Mouse (Mus musculus) lung, embryonic 15.5 days (tissue): ENCODE results near the gene Tbx1. TPM values are rescaled to one million over a fixed set of nuclear protein-coding genes. Genes with fewer than 3 reads are reported as not detected.

Source experiments
- ATAC-seq: fragments of 200-750 bp; cut with Nextera tagmentation; 2 replicates; pipeline ENCODE4 v1.8.0; 2017; ENCODE audit warnings: moderate number of reproducible peaks, borderline replicate concordance; ENCODE audit not compliant: low FRiP score, low TSS enrichment; ENCODE audit errors: extremely low read depth
- H3K27ac ChIP-seq: fragments of 300-500 bp; sonication (generic); 2 replicates; pipeline ENCODE4 v1.5.1; 2015; ENCODE audit warnings: moderate library complexity, mild to moderate bottlenecking, inconsistent platforms
- H3K27me3 ChIP-seq: fragments of 300-500 bp; sonication (generic); 2 replicates; pipeline ENCODE4 v1.6.1; 2015; ENCODE audit warnings: inconsistent platforms
- H3K36me3 ChIP-seq: fragments of 300-500 bp; sonication (generic); 2 replicates; pipeline ENCODE4 v1.6.1; 2015; ENCODE audit warnings: inconsistent platforms
- H3K4me1 ChIP-seq: fragments of 300-500 bp; sonication (generic); 2 replicates; pipeline ENCODE4 v1.6.1; 2015; ENCODE audit warnings: inconsistent platforms
- H3K4me2 ChIP-seq: fragments of 300-500 bp; sonication (generic); 2 replicates; pipeline ENCODE4 v1.6.1; 2015; ENCODE audit warnings: inconsistent platforms, mild to moderate bottlenecking, moderate library complexity
- H3K4me3 ChIP-seq: fragments of 300-500 bp; sonication (generic); 2 replicates; pipeline ENCODE4 v1.5.1; 2015; ENCODE audit warnings: mild to moderate bottlenecking, inconsistent platforms
- H3K9ac ChIP-seq: fragments of 300-500 bp; sonication (generic); 2 replicates; pipeline ENCODE4 v1.6.1; 2015; ENCODE audit warnings: inconsistent platforms
- H3K9me3 ChIP-seq: fragments of 300-500 bp; sonication (generic); 2 replicates; pipeline ENCODE4 v1.6.1; 2016; ENCODE audit warnings: inconsistent platforms
- WGBS: fragments of 180-500 bp; shearing (Covaris S2); methylation state at CpG from one replicate; pipeline ENCODE4 v1.1.7; 2015; 5-methylcytosine and 5-hydroxymethylcytosine counted together
- polyA plus RNA-seq: library from polyadenylated mRNA; unstranded; fragments of >200 nt; fragmentation: Nextera tagmentation; extraction: Ambion mirVana; gene quantifications from 2 replicates; pipeline ENCODE4 v1.2.1, GENCODE M21; 2015

Tbx1 gene
- polyA plus RNA-seq, 1 experiment from 2014 or later = 10.9 TPM

DNA sequence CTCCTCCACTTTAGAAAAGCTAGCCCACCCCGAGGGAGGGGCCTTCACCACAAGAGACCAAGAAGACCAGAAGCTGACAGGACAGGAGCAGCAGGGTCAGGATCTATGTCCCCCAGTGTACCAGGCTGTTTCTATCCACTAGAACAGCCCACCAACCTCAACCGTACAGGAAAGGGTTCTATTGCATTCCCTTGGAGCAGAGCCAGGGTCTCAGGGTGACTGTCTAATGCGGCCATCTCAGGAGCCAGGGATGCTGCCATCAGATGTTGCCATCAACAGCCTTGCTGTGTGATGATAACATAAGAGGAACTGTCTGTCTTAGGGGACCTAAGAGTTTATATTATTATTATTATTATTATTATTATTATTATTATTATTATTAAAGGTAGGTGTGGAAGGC lies 13.4 kb downstream of the Tbx1 start:
- Histone ChIP-seq H3K27ac (no peak overlapping the region), H3K4me2 (no peak overlapping the region), H3K9me3 (no peaks in the 10 kb centered on the region), H3K4me1 (peaks cover 13% of the 10 kb centered on the region), H3K9ac (no peak overlapping the region), H3K27me3 (peaks cover 34% of the 10 kb centered on the region), H3K36me3 (no peaks in the 10 kb centered on the region), H3K4me3 (no peak overlapping the region)
- no peak for ATAC-seq
- WGBS = 26% methylated on average over 3 of the region's 3 CpGs

DNA sequence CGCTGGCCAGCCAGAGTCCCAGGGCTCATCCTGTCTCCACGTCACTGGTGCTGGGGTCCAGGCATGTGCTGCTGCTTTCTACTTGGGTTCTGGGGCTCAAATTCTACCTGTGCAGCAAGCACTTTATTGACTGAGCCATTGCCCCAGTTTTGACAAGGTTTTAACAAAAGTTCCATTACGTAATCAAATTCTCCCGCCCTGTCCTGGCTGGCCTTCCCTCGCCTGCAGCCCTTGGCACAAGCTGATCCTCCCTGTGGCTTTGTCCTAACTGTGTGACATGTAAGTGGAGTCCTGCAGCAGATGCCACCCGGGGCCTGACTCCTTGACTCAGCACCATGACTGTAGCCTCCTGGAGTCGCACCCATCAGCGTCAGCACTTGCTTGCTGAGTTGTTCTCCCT lies 16.3 kb downstream of the Tbx1 start:
- H3K9ac ChIP-seq = no peak overlapping the region
- H3K36me3 ChIP-seq = no peaks in the 10 kb centered on the region
- H3K4me1 ChIP-seq = no peaks in the 10 kb centered on the region
- no peak overlapping the region for H3K27ac ChIP-seq
- ATAC-seq = 0 out of 2 replicates have a peak, but pooled peaks have one; percentile 36
- H3K27me3 ChIP-seq = 0 out of 2 replicates have a peak, but pooled peaks cover 5% of the 10 kb centered on the region
- no peaks in the 10 kb centered on the region for H3K9me3 ChIP-seq
- H3K4me2 ChIP-seq = no peak overlapping the region
- no peak overlapping the region for H3K4me3 ChIP-seq
- 58% methylated on average over 8 of the region's 8 CpGs for WGBS

DNA sequence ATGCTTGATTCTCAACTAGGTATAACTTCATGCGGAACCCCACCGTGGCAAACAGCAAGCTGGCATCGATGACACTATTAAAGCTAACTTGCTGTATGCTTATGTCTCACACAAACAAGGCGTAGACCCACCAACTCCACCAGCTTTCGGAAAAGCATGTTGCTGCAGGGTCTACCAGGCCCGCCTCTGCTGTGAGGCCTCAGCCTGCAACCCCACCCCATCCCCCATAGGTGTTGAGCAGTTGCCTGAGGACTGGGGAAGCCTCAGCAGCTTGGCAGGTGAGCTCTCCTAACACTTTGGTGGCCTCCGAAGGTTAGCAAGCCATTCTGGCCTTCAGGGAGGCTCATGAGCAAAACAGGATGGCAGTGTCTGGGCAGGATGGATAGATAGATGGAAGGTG lies 21.9 kb downstream of the Tbx1 start:
- H3K9me3 ChIP-seq = no peaks in the 10 kb centered on the region
- H3K4me1 ChIP-seq = no peaks in the 10 kb centered on the region
- no peak for ATAC-seq
- no peak overlapping the region for H3K4me2 ChIP-seq
- 63% methylated on average over 7 of the region's 7 CpGs for WGBS
- no peak overlapping the region for H3K4me3 ChIP-seq
- H3K9ac ChIP-seq = no peak overlapping the region
- no peak overlapping the region for H3K27ac ChIP-seq
- H3K36me3 ChIP-seq = no peaks in the 10 kb centered on the region
- no peaks in the 10 kb centered on the region for H3K27me3 ChIP-seq

DNA sequence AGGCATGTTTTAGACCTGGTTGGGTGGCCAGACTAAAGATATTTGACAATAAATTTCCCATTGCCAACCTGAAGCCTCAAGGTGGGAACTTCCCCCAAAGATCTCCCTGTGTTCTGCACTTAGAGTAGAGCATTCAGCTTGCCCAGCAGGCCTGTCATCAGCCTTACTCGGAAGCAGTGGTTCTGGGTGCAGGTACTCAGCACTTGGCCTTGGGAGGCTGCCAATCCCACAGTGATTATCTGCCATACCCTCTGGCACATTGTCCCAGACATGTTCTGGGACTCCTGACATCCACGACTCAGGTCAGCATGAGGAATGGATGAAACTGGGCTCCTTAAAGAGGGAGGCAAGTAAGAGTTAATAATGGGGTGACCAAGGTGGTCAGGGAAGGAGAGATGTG lies 26.0 kb downstream of the Tbx1 start:
- Histone ChIP-seq H3K9ac (no peak overlapping the region), H3K4me1 (no peaks in the 10 kb centered on the region), H3K36me3 (no peaks in the 10 kb centered on the region), H3K27me3 (no peaks in the 10 kb centered on the region), H3K4me2 (no peak overlapping the region), H3K9me3 (no peaks in the 10 kb centered on the region), H3K27ac (no peak overlapping the region), H3K4me3 (no peak overlapping the region)
- no peak for ATAC-seq
- 63% methylated on average over 2 of the region's 2 CpGs for WGBS

DNA sequence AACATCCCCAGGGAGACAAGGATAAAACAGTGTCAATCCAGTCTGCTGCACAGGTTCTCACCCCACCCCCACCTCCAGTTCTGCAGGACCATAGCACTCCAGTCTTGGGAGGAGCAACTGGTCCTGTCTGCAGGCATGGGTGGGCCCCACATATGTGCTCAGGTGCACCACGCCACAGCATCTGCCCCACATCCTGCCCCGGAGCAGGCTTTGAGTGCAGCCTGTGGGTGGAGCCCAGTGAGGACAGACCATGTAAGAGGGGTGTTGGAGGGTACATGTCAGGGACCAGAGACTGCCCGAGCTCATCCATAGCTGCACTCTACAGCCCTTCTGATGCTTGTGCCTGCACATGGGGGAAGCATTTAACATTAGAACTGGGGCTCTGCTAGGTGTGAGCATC lies 34.0 kb downstream of the Tbx1 start:
- Histone ChIP-seq H3K27ac (no peak overlapping the region), H3K4me3 (no peak overlapping the region), H3K4me1 (peaks cover 7% of the 10 kb centered on the region; the same call in 1 of the 2 replicates), H3K27me3 (no peaks in the 10 kb centered on the region), H3K9me3 (no peaks in the 10 kb centered on the region), H3K36me3 (no peaks in the 10 kb centered on the region), H3K4me2 (no peak overlapping the region), H3K9ac (no peak overlapping the region)
- no peak for ATAC-seq
- WGBS = 53% methylated on average over 3 of the region's 3 CpGs

DNA sequence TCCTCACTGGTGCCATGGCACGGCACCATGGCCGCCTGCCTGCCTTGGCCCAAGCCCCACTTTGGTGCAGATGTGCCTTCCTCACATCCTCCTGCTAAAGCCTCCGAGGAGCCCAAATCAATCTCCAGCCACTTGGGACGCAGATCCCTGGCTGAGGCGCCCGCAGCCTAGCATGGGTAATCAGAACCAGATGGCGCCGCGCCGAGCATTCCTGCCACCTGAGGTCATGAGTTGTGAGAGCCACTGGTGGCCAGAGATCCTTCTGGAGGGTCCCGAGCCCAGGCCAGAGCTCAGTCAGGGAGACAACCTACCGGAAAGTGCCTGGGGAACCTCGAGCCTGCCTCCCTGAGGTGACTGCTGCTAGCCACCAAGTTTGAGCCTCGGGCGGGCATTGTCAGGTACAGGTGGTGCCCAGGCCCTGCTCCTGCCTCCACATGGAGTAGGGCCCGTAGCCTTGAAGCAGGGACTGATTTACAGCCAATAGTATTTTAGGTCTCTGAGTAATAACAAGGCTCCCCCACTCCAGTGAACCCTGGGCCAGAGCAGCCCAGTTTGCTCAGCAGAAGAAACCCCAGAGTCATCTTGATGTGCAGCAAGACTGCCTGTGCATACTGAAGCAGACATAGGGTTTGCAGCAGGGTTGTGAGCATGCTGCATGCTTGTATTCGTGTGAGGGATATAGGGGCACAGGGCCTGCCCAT lies 35.1 kb downstream of the Tbx1 start:
- Histone ChIP-seq H3K27me3 (no peaks in the 10 kb centered on the region), H3K27ac (no peak overlapping the region), H3K36me3 (no peaks in the 10 kb centered on the region), H3K9me3 (no peaks in the 10 kb centered on the region), H3K4me2 (no peak overlapping the region), H3K4me1 (peaks cover 7% of the 10 kb centered on the region; the same call in 1 of the 2 replicates), H3K4me3 (no peak overlapping the region), H3K9ac (no peak overlapping the region)
- no peak for ATAC-seq
- 43% methylated on average over 17 of the region's 17 CpGs for WGBS

DNA sequence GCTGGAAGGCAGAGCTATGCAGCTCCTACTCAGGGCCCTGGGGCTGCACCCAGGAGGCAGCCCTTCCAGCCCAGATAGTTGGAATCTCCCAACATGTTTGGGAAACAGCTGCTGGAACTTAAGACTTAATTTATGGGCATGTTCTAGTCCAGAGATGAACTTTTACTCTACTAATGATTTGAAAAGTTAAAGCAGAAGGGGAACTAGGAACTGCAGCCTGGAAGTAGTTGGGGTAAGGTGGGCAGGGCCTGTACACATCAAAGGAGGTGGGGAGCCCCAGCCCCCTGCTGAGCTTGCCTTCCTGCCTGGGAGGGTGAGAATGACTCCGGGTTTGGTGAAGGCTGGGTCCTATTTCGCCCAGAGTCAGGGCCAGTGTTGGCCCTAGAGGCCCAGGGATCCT lies 35.8 kb downstream of the Tbx1 start:
- Histone ChIP-seq H3K36me3 (no peaks in the 10 kb centered on the region), H3K27ac (no peak overlapping the region), H3K4me2 (no peak overlapping the region), H3K9ac (no peak overlapping the region), H3K4me1 (peaks cover 7% of the 10 kb centered on the region; the same call in 1 of the 2 replicates), H3K4me3 (no peak overlapping the region), H3K9me3 (no peaks in the 10 kb centered on the region), H3K27me3 (no peaks in the 10 kb centered on the region)
- ATAC-seq = no peak
- WGBS = 53% methylated on average over 2 of the region's 2 CpGs

DNA sequence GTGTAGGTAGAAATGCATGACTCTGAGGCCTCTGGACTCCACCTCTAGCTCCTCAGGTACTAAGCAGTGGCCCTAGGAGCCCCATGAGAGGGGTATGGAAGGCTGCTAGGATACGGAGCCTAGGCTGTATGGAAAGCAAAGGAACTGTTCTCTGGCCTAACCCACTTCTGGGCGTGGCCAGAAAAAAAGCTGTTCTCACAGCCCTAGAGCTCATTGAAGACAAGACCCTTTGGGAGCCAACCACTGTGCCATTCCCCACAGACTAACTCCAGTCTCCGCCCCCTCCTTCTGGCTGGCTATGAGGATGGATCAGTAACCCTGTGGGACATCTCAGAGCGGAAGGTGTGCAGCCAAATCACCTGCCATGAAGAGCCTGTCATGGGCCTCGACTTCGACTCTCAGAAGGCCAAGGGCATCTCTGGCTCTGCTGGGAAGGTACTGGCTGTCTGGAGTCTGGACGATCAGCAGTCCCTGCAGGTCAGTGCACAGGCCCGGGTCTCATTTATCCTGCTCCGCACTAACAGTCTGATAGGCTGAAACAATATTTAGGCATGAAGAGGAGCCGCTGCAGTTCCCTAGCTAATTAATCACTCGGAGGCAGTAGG lies 38.3 kb downstream of the Tbx1 start:
- Histone ChIP-seq H3K9ac (no peak overlapping the region), H3K4me3 (no peak overlapping the region), H3K9me3 (no peaks in the 10 kb centered on the region), H3K4me2 (no peak overlapping the region), H3K4me1 (0 out of 2 replicates have a peak, but pooled peaks cover 7% of the 10 kb centered on the region), H3K27me3 (no peaks in the 10 kb centered on the region), H3K36me3 (no peaks in the 10 kb centered on the region), H3K27ac (no peak overlapping the region)
- ATAC-seq = no peak; the same call in 1 of the 2 replicates
- WGBS = 46% methylated on average over 11 of the region's 11 CpGs

DNA sequence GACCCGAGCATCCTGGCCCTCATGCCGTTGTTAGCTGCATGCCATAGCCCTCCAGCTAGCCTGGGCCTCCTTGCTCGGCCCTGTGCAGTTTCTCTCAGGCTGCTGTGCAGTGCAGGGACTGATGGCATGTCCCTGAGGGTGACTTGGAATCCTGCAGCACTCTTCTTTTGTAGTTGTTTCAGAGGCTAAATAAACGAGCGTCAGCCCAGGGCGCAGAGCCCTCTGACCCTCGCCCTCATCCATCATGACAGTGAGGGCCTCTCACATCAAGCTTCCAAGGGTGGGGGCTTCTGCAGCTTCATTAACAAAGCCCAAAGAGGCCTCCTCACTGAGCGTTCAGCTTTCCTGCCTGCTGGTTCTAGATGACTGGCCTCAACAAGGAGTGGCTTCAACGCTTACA lies 38.9 kb downstream of the Tbx1 start:
- no peak for ATAC-seq
- Histone ChIP-seq H3K9ac (no peak overlapping the region), H3K4me1 (0 out of 2 replicates have a peak, but pooled peaks cover 7% of the 10 kb centered on the region), H3K4me3 (no peak overlapping the region), H3K36me3 (no peaks in the 10 kb centered on the region), H3K27me3 (no peaks in the 10 kb centered on the region), H3K9me3 (no peaks in the 10 kb centered on the region), H3K27ac (no peak overlapping the region), H3K4me2 (no peak overlapping the region)
- WGBS = 25% methylated on average over 9 of the region's 9 CpGs

DNA sequence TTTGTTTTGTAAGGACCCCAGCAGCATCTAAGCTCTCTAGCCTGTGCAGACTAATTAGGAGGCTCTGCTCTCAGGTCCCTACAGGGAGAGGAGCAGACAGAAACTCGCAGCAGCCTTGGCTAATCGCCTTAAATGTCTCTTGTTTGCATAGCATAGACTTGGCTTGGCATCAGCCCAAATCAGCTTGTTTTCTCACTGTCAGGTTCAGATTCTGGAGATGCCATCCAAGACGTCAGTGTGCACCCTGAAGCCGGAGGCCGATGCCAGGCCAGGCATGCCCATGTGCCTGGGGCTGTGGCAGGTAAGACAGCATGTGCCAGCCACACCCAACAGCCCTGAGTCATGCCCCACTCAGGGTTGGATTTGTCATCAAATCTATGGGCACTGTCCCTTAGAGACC lies 42.6 kb downstream of the Tbx1 start:
- 53% methylated on average over 5 of the region's 5 CpGs for WGBS
- Histone ChIP-seq H3K4me3 (no peak overlapping the region), H3K4me2 (no peak overlapping the region), H3K36me3 (no peaks in the 10 kb centered on the region), H3K27me3 (no peaks in the 10 kb centered on the region), H3K4me1 (0 out of 2 replicates have a peak, but pooled peaks cover 8% of the 10 kb centered on the region), H3K27ac (no peak overlapping the region), H3K9ac (no peak overlapping the region), H3K9me3 (no peaks in the 10 kb centered on the region)
- ATAC-seq = no peak

DNA sequence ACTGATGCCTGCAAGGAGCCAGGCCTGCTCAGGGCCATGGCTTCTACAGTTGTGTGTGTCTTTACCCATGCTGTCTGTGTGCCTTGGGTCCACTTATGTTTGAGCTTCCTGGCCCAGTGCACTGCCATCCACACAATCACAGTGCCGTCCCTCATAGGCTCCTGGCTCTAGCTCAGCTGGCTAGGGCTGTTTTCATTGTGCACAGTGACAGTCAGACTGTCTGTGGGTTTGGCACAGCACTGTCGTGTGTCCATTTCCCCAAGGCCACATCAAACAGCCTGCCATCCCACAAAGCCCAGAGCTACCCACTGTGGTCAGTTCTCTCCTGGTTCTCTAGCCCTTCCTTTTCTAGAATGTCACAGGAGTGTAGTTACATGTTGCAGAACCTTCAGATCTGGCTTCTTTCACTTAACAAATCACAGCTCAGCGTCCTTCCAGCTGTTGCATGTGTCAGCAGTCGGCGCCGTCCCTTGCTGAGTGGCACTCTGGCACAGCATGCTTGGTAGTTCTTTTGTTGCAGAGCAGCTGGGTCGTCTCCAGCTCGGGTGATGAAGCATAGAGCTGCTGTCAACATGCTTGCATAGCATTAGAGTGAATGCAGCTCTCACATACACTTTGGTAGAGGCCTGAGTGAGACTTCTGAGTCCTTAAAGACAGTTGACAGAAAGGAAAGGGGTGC lies 47.2 kb downstream of the Tbx1 start:
- 36% methylated on average over 8 of the region's 8 CpGs for WGBS
- peak; percentile 60; the same call in 1 of the 2 replicates for ATAC-seq
- H3K27ac ChIP-seq = no peak overlapping the region

DNA sequence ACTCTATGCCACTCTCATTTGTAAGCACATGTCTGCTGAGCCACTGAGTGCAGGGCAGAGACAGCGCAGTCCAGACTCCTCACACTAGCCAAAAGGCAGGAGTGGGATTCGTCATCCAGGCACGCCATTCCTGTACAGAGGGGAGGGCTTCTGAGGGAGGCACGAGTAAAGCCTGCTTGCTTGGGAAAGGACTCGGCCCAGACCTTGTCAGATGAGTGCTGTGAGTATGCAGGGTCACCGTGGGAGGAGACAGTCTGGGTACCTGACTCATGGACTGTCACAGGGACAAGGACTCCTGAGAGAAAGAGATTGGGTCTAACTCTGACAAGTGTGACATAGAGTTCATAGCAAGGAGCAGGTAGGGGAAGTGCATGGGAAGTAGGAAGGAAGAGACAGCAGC lies 51.2 kb downstream of the Tbx1 start:
- WGBS = 49% methylated on average over 6 of the region's 6 CpGs
- no peak overlapping the region for H3K9ac ChIP-seq

More for the DNA sequence above, 47.2 kb downstream of the Tbx1 start:
- no peaks in the 10 kb centered on the region for H3K9me3 ChIP-seq
- H3K4me1 ChIP-seq = peaks cover 15% of the 10 kb centered on the region; the same call in 1 of the 2 replicates
- no peak overlapping the region for H3K4me3 ChIP-seq
- no peaks in the 10 kb centered on the region for H3K27me3 ChIP-seq
- H3K4me2 ChIP-seq = no peak overlapping the region
- H3K36me3 ChIP-seq = no peaks in the 10 kb centered on the region
- H3K9ac ChIP-seq = no peak overlapping the region

More for the DNA sequence above, 51.2 kb downstream of the Tbx1 start:
- H3K4me1 ChIP-seq = peaks cover 14% of the 10 kb centered on the region; the same call in 1 of the 2 replicates
- no peak overlapping the region for H3K4me3 ChIP-seq
- H3K4me2 ChIP-seq = no peak overlapping the region
- ATAC-seq = no peak
- H3K27ac ChIP-seq = no peak overlapping the region
- no peaks in the 10 kb centered on the region for H3K27me3 ChIP-seq
- no peaks in the 10 kb centered on the region for H3K9me3 ChIP-seq
- H3K36me3 ChIP-seq = no peaks in the 10 kb centered on the region
